Mouse (Mus musculus): ENCODE measurements around the gene Bpifa6.

Bpifa6 gene

DNA sequence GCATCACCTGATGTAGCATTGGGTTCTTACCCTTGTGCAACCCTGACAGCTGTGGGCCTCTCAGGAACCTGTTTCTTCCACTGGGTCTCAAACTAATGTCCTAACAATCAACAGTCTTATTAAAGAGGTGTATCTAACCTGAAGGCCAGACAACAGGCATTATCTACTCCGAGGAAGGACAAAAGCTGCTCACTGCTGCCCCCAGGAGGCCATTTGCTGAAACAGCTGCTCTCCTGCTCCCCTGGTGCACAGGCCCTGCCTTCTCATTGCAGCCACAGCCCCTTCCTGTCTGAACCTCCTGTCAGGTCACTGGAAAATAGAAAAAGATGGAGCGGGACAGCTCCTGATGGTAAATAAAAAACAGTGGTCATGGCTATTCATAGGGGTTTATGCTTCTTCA lies 64.2 kb downstream of the Bpifa6 start:
- peak; percentile 30 for DNase-seq (ENCODE audit: extremely low spot score, low spot score)

GRCm38 (mm10) chr2:154044743-154045142 lies 70.0 kb downstream of the Bpifa6 start:
- DNase-seq (ENCODE audit: extremely low spot score, low spot score), result no peak
